Mouse (Mus musculus): ENCODE results near the gene Olfr974. TPM values are rescaled to one million over a fixed set of nuclear protein-coding genes. Genes with fewer than 3 reads are reported as not detected.

The Olfr974 gene
- not detected for polyA plus RNA-seq (2015; fragmentation: Illumina TruSeq; extraction: RNeasy Lipid Tissue Mini Kit (QIAGEN cat#74804); ENCODE audit: low read depth, low replicate concordance)

GRCm38 (mm10) chr9:39937201-39937600, at the start of gene Olfr974:
Gene Olfr974 (plus strand): TSS chr9:39937501.

DNA sequence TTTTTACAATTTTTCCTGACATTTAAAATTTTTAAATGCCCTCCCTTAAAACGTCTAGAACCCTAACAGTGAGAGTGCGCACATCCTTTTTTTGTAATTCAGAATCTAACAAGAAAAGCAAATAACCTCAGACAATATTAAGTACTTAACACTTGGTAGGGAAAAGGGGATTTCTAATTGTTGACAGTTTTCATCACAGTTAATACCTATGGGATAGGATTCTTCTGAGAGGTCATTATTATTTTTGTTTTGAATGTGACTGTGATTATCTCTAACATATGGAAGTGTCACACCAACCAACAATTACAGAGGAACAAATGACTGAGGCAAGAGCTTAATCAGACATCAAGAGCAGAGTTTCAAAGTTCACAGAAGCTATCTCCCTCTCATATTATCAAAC, 30.3 kb upstream of the Olfr974 start, which contains the start of gene Olfr229:
TSS of gene Olfr229 (plus strand) at position 301 of the 400 bp plus-strand sequence.

GRCm38 (mm10) chr9:39951946-39952345, 14.6 kb downstream of the Olfr974 start, which contains the start of gene Olfr975:
Gene Olfr975 (minus strand): TSS chr9:39952046.

GRCm38 (mm10) chr9:39961033-39961432, 23.7 kb downstream of the Olfr974 start, which contains the start of gene Olfr976:
Gene Olfr976 (minus strand): TSS chr9:39961133.

GRCm38 (mm10) chr9:39991813-39992212, 54.5 kb downstream of the Olfr974 start, which contains the start of gene Olfr978:
Gene Olfr978 (plus strand): TSS chr9:39992113.

Other genes with a start within 250 kb of the Olfr974 start
- gene Olfr149, start 230.4 kb upstream of the Olfr974 start, polyA plus RNA-seq (2015; fragmentation: Illumina TruSeq; extraction: RNeasy Lipid Tissue Mini Kit (QIAGEN cat#74804); ENCODE audit: low read depth, low replicate concordance), result not detected
- not detected for gene Olfr965, start 226.1 kb upstream of the Olfr974 start, polyA plus RNA-seq (2015; fragmentation: Illumina TruSeq; extraction: RNeasy Lipid Tissue Mini Kit (QIAGEN cat#74804); ENCODE audit: low read depth, low replicate concordance)
- not detected for gene Olfr150, start 206.5 kb upstream of the Olfr974 start, polyA plus RNA-seq (2015; fragmentation: Illumina TruSeq; extraction: RNeasy Lipid Tissue Mini Kit (QIAGEN cat#74804); ENCODE audit: low read depth, low replicate concordance)
- gene Olfr967, start 191.3 kb upstream of the Olfr974 start, polyA plus RNA-seq (2015; fragmentation: Illumina TruSeq; extraction: RNeasy Lipid Tissue Mini Kit (QIAGEN cat#74804); ENCODE audit: low read depth, low replicate concordance), result not detected
- not detected for gene Olfr968, start 154.2 kb upstream of the Olfr974 start, polyA plus RNA-seq (2015; fragmentation: Illumina TruSeq; extraction: RNeasy Lipid Tissue Mini Kit (QIAGEN cat#74804); ENCODE audit: low read depth, low replicate concordance)
- gene Olfr969, start 146.6 kb upstream of the Olfr974 start, polyA plus RNA-seq (2015; fragmentation: Illumina TruSeq; extraction: RNeasy Lipid Tissue Mini Kit (QIAGEN cat#74804); ENCODE audit: low read depth, low replicate concordance), result not detected
- gene Olfr970, start 128.6 kb upstream of the Olfr974 start, polyA plus RNA-seq (2015; fragmentation: Illumina TruSeq; extraction: RNeasy Lipid Tissue Mini Kit (QIAGEN cat#74804); ENCODE audit: low read depth, low replicate concordance), result not detected
- gene Olfr971, start 100.6 kb upstream of the Olfr974 start, polyA plus RNA-seq (2015; fragmentation: Illumina TruSeq; extraction: RNeasy Lipid Tissue Mini Kit (QIAGEN cat#74804); ENCODE audit: low read depth, low replicate concordance), result not detected
- gene Olfr972, start 71.1 kb upstream of the Olfr974 start, polyA plus RNA-seq (2015; fragmentation: Illumina TruSeq; extraction: RNeasy Lipid Tissue Mini Kit (QIAGEN cat#74804); ENCODE audit: low read depth, low replicate concordance), result not detected
- not detected for gene Olfr229, start 30.2 kb upstream of the Olfr974 start, polyA plus RNA-seq (2015; fragmentation: Illumina TruSeq; extraction: RNeasy Lipid Tissue Mini Kit (QIAGEN cat#74804); ENCODE audit: low read depth, low replicate concordance)
- gene Olfr975, start 14.5 kb downstream of the Olfr974 start, polyA plus RNA-seq (2015; fragmentation: Illumina TruSeq; extraction: RNeasy Lipid Tissue Mini Kit (QIAGEN cat#74804); ENCODE audit: low read depth, low replicate concordance), result not detected
- not detected for gene Olfr976, start 23.6 kb downstream of the Olfr974 start, polyA plus RNA-seq (2015; fragmentation: Illumina TruSeq; extraction: RNeasy Lipid Tissue Mini Kit (QIAGEN cat#74804); ENCODE audit: low read depth, low replicate concordance)
- not detected for gene Olfr978, start 54.6 kb downstream of the Olfr974 start, polyA plus RNA-seq (2015; fragmentation: Illumina TruSeq; extraction: RNeasy Lipid Tissue Mini Kit (QIAGEN cat#74804); ENCODE audit: low read depth, low replicate concordance)
- not detected for gene Olfr979, start 66.0 kb downstream of the Olfr974 start, polyA plus RNA-seq (2015; fragmentation: Illumina TruSeq; extraction: RNeasy Lipid Tissue Mini Kit (QIAGEN cat#74804); ENCODE audit: low read depth, low replicate concordance)
- not detected for gene Olfr980, start 72.1 kb downstream of the Olfr974 start, polyA plus RNA-seq (2015; fragmentation: Illumina TruSeq; extraction: RNeasy Lipid Tissue Mini Kit (QIAGEN cat#74804); ENCODE audit: low read depth, low replicate concordance)
- not detected for gene Olfr981, start 84.0 kb downstream of the Olfr974 start, polyA plus RNA-seq (2015; fragmentation: Illumina TruSeq; extraction: RNeasy Lipid Tissue Mini Kit (QIAGEN cat#74804); ENCODE audit: low read depth, low replicate concordance)
- gene Olfr982, start 136.3 kb downstream of the Olfr974 start, polyA plus RNA-seq (2015; fragmentation: Illumina TruSeq; extraction: RNeasy Lipid Tissue Mini Kit (QIAGEN cat#74804); ENCODE audit: low read depth, low replicate concordance), result not detected
- not detected for gene Olfr983, start 156.1 kb downstream of the Olfr974 start, polyA plus RNA-seq (2015; fragmentation: Illumina TruSeq; extraction: RNeasy Lipid Tissue Mini Kit (QIAGEN cat#74804); ENCODE audit: low read depth, low replicate concordance)
- not detected for gene Olfr984, start 176.7 kb downstream of the Olfr974 start, polyA plus RNA-seq (2015; fragmentation: Illumina TruSeq; extraction: RNeasy Lipid Tissue Mini Kit (QIAGEN cat#74804); ENCODE audit: low read depth, low replicate concordance)
- gene Olfr985, start 192.7 kb downstream of the Olfr974 start, polyA plus RNA-seq (2015; fragmentation: Illumina TruSeq; extraction: RNeasy Lipid Tissue Mini Kit (QIAGEN cat#74804); ENCODE audit: low read depth, low replicate concordance), result not detected
- not detected for gene Tmem225, start 210.6 kb downstream of the Olfr974 start, polyA plus RNA-seq (2015; fragmentation: Illumina TruSeq; extraction: RNeasy Lipid Tissue Mini Kit (QIAGEN cat#74804); ENCODE audit: low read depth, low replicate concordance)
- gene Olfr986, start 243.4 kb downstream of the Olfr974 start, polyA plus RNA-seq (2015; fragmentation: Illumina TruSeq; extraction: RNeasy Lipid Tissue Mini Kit (QIAGEN cat#74804); ENCODE audit: low read depth, low replicate concordance), result not detected